Mouse (Mus musculus) C2C12 (cell line): ENCODE measurements around the gene 6430548M08Rik.

Source experiments
- CEBPB ChIP-seq: IDR thresholded peaks from one replicate; pipeline ENCODE4 v1.6.1; 2011; ENCODE audit warnings: low read depth, mild to moderate bottlenecking, control low read depth, moderate library complexity
- CTCF ChIP-seq: IDR thresholded peaks from one replicate; pipeline ENCODE4 v1.5.1; 2011; ENCODE audit not compliant: control insufficient read depth, insufficient read depth, insufficient read length
- MAX ChIP-seq: IDR thresholded peaks from one replicate; pipeline ENCODE4 v1.6.1; 2011; ENCODE audit warnings: mild to moderate bottlenecking, control low read depth
- MYOD1 ChIP-seq: IDR thresholded peaks from one replicate; pipeline ENCODE4 v1.6.1; 2011; ENCODE audit warnings: low read depth; ENCODE audit not compliant: control insufficient read depth, insufficient read length

DNA sequence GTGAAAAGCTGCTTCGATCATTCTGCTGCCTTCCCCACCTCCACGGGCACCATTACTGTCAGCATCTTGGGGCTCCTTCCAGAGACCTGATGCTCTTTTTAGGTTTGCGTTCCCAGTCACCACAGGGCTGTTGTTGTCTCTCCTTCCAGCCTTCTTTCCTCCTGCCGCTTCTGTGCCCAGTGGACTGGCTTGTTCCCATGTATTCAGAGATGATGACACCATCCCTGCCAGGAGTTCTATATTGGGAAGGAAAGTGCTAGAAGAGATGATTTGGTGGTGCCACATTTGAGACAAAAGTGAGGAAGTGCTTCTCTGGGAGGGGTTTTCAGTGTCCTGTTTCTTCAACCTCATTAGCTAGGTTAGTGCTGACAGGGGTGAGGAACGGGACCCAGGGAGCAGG lies 4.9 kb downstream of the 6430548M08Rik start:
- TF ChIP-seq CTCF (no peak), CEBPB (no peak), MAX (no peak), MYOD1 (no peak)
